Mouse (Mus musculus): ENCODE data around the gene Olfr24. TPM values are rescaled to one million over a fixed set of nuclear protein-coding genes. Genes with fewer than 3 reads are reported as not detected.
"Not testable (repeated sequence)": the region's sequence is repeated elsewhere in the genome, so short reads cannot be mapped to it uniquely, and the experiment has no call there.

Olfr24 gene
- not detected in 2 replicates for polyA plus RNA-seq (2015; fragmentation: Nextera tagmentation; extraction: Ambion mirVana)

DNA sequence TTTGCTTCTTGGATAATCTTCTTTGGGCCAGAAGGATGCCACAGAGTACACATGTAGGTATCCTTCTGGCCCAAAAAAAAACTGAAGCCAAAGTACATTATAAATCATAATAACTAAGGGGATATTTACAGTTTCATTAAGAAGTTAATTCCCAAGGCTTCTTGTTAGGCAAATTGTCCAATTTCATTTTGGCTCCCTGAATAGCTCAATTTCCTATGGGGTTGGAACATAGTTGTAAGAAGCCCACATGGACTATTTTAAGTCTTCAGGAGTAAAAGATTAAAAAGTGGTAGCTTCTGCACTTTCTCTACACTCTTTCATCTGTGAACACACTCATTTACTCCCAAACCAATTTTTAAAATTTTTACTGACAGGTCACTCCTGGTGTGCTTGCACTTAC, at the start of gene Olfr24:
Olfr24 (minus strand) TSS at position 101 of the 400 bp plus-strand sequence.
- no peak for ATAC-seq
- Histone ChIP-seq H3K9ac (ENCODE audit: low read depth, low read length) (no peak within 1 kb of the TSS), H3K4me2 (ENCODE audit: low read depth, low read length) (no peak within 1 kb of the TSS), H3K36me3 (ENCODE audit: control insufficient read depth, insufficient read depth, low read length) (no peaks in the 10 kb centered on the region), H3K27me3 (replicated peaks; ENCODE audit: control insufficient read depth, insufficient read depth, low read length) (no peaks in the 10 kb centered on the region), H3K27ac (ENCODE audit: low read length) (no peak within 1 kb of the TSS), H3K4me3 (ENCODE audit: low read length) (no peak within 1 kb of the TSS), H3K4me1 (ENCODE audit: control insufficient read depth, insufficient read depth, low read length) (no peaks in the 10 kb centered on the region), H3K9me3 (ENCODE audit: control insufficient read depth, low read length) (no peaks in the 10 kb centered on the region)

GRCm38 (mm10) chr9:18785316-18785715, 21.5 kb upstream of the Olfr24 start:
- ATAC-seq = no peak
- no peak overlapping the region for H3K9ac ChIP-seq (ENCODE audit: low read depth, low read length)
- no peaks in the 10 kb centered on the region for H3K36me3 ChIP-seq (ENCODE audit: control insufficient read depth, insufficient read depth, low read length)
- no peaks in the 10 kb centered on the region for H3K9me3 ChIP-seq (ENCODE audit: control insufficient read depth, low read length)
- H3K27ac ChIP-seq (ENCODE audit: low read length) = no peak overlapping the region
- H3K4me2 ChIP-seq (ENCODE audit: low read depth, low read length) = no peak overlapping the region
- H3K27me3 ChIP-seq (replicated peaks; ENCODE audit: control insufficient read depth, insufficient read depth, low read length) = no peaks in the 10 kb centered on the region
- WGBS = 49% methylated on average over 7 of the region's 7 CpGs
- no peak overlapping the region for H3K4me3 ChIP-seq (ENCODE audit: low read length)
- H3K4me1 ChIP-seq (ENCODE audit: control insufficient read depth, insufficient read depth, low read length) = no peaks in the 10 kb centered on the region

DNA sequence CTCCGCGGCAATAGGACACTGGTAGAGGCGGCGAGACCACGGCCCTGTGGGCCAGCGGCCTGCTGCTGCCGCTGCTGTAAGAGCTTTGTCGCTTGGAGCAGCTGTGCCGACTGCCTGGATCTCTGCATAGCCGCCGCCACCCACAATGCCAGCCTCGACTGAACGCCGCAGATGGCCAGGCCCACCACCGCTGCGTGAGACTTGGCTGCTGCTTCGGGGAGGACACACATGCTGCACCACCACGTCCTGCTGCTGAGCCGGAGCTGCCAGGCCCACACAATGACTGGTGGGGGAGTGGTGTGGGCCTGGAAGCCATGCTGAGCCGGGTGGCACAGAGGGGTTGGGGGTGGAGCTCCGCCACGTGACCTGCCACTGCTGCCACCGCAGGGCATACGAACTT, 15.7 kb upstream of the Olfr24 start:
- Histone ChIP-seq H3K4me3 (ENCODE audit: low read length) (no peak overlapping the region), H3K36me3 (ENCODE audit: control insufficient read depth, insufficient read depth, low read length) (no peaks in the 10 kb centered on the region), H3K9me3 (ENCODE audit: control insufficient read depth, low read length) (no peaks in the 10 kb centered on the region), H3K27me3 (replicated peaks; ENCODE audit: control insufficient read depth, insufficient read depth, low read length) (no peaks in the 10 kb centered on the region), H3K4me2 (ENCODE audit: low read depth, low read length) (no peak overlapping the region), H3K4me1 (ENCODE audit: control insufficient read depth, insufficient read depth, low read length) (no peaks in the 10 kb centered on the region), H3K27ac (ENCODE audit: low read length) (no peak overlapping the region), H3K9ac (ENCODE audit: low read depth, low read length) (no peak overlapping the region)
- ATAC-seq = no peak
- 68% methylated on average over 24 of the region's 24 CpGs for WGBS

- Histone ChIP-seq H3K4me3 (ENCODE audit: low read length) (no peak overlapping the region), H3K27me3 (replicated peaks; ENCODE audit: control insufficient read depth, insufficient read depth, low read length) (no peaks in the 10 kb centered on the region), H3K4me2 (ENCODE audit: low read depth, low read length) (no peak overlapping the region), H3K4me1 (ENCODE audit: control insufficient read depth, insufficient read depth, low read length) (no peaks in the 10 kb centered on the region), H3K27ac (ENCODE audit: low read length) (no peak overlapping the region), H3K9me3 (ENCODE audit: control insufficient read depth, low read length) (no peaks in the 10 kb centered on the region), H3K36me3 (ENCODE audit: control insufficient read depth, insufficient read depth, low read length) (no peaks in the 10 kb centered on the region), H3K9ac (ENCODE audit: low read depth, low read length) (no peak overlapping the region)
- 61% methylated on average over 1 of the region's 1 CpGs for WGBS
- ATAC-seq = no peak
Observed at GRCm38 (mm10) chr9:18778981-18779380, 15.2 kb upstream of the Olfr24 start.

DNA sequence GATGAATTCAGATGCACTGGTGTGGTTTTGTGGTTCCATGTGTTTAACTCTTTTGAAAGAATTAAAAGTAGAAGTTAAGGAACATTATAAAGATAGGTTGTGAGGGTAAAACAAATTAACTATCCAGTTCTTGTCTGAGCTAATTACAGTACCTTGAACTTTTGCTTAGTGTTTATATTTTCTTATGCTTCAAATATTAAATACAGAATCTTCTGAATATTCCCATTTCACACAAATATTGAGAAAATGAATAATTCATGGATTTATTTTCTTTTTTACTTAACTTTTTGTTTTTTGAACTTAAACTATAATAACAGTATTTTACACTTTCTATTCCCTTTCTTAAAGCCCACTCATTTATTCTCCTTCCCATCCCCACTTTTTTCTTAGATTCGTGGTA, 8.2 kb downstream of the Olfr24 start:
- Histone ChIP-seq H3K4me2 (ENCODE audit: low read depth, low read length) (no peak overlapping the region), H3K27me3 (replicated peaks; ENCODE audit: control insufficient read depth, insufficient read depth, low read length) (no peaks in the 10 kb centered on the region), H3K9ac (ENCODE audit: low read depth, low read length) (no peak overlapping the region), H3K4me1 (ENCODE audit: control insufficient read depth, insufficient read depth, low read length) (no peaks in the 10 kb centered on the region), H3K9me3 (ENCODE audit: control insufficient read depth, low read length) (no peaks in the 10 kb centered on the region), H3K36me3 (ENCODE audit: control insufficient read depth, insufficient read depth, low read length) (no peaks in the 10 kb centered on the region), H3K27ac (ENCODE audit: low read length) (no peak overlapping the region), H3K4me3 (ENCODE audit: low read length) (no peak overlapping the region)
- ATAC-seq = no peak
- WGBS = 67% methylated on average over 1 of the region's 1 CpGs

DNA sequence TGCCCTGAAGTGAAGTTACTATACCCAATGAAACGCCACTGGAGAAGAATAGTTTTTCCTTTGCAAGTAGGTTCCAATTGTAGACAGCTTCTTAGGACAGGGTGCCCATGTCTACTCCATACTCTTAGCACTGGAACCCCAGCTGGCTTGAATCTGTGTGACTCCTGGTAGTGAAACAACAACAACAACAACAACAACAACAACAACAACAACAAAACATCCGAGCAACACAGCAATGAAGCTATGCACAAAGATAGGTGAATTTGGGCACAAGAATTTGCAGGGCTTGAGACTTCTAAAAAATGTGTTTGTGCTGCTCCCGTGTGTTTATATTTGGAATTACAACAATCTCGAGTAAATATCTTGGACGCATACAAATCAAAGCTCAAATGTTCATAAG, 19.2 kb downstream of the Olfr24 start:
- Histone ChIP-seq H3K27me3 (replicated peaks; ENCODE audit: control insufficient read depth, insufficient read depth, low read length) (no peaks in the 10 kb centered on the region), H3K4me1 (ENCODE audit: control insufficient read depth, insufficient read depth, low read length) (no peaks in the 10 kb centered on the region), H3K9me3 (ENCODE audit: control insufficient read depth, low read length) (no peaks in the 10 kb centered on the region), H3K27ac (ENCODE audit: low read length) (no peak overlapping the region), H3K9ac (ENCODE audit: low read depth, low read length) (no peak overlapping the region), H3K36me3 (ENCODE audit: control insufficient read depth, insufficient read depth, low read length) (no peaks in the 10 kb centered on the region), H3K4me3 (ENCODE audit: low read length) (no peak overlapping the region), H3K4me2 (ENCODE audit: low read depth, low read length) (no peak overlapping the region)
- 23% methylated on average over 5 of the region's 5 CpGs for WGBS
- ATAC-seq = peak; percentile 18; the same call in 1 of the 2 replicates

GRCm38 (mm10) chr9:18734177-18734576, 29.6 kb downstream of the Olfr24 start:
- H3K4me1 ChIP-seq (ENCODE audit: control insufficient read depth, insufficient read depth, low read length); H3K4me2 ChIP-seq (ENCODE audit: low read depth, low read length); H3K4me3 ChIP-seq (ENCODE audit: low read length); H3K9me3 ChIP-seq (ENCODE audit: control insufficient read depth, low read length); H3K27ac ChIP-seq (ENCODE audit: low read length); H3K27me3 ChIP-seq (replicated peaks; ENCODE audit: control insufficient read depth, insufficient read depth, low read length); ATAC-seq; H3K9ac ChIP-seq (ENCODE audit: low read depth, low read length); H3K36me3 ChIP-seq (ENCODE audit: control insufficient read depth, insufficient read depth, low read length): not testable (repeated sequence)
- 75% methylated on average over 2 of the region's 2 CpGs for WGBS

- 28% methylated on average over 4 of the region's 4 CpGs for WGBS
- no peak overlapping the region for H3K4me2 ChIP-seq (ENCODE audit: low read depth, low read length)
Observed at GRCm38 (mm10) chr9:18722712-18723099, 41.1 kb downstream of the Olfr24 start.

GRCm38 (mm10) chr9:18721931-18722711, 41.7 kb downstream of the Olfr24 start:
- peak; percentile 82 for ATAC-seq
- no peaks in the 10 kb centered on the region for H3K27me3 ChIP-seq (replicated peaks; ENCODE audit: control insufficient read depth, insufficient read depth, low read length)

More at GRCm38 (mm10) chr9:18722712-18723099, 41.1 kb downstream of the Olfr24 start:
- ATAC-seq = no peak
- no peak overlapping the region for H3K9ac ChIP-seq (ENCODE audit: low read depth, low read length)
- no peaks in the 10 kb centered on the region for H3K36me3 ChIP-seq (ENCODE audit: control insufficient read depth, insufficient read depth, low read length)
- no peak overlapping the region for H3K27ac ChIP-seq (ENCODE audit: low read length)
- H3K4me3 ChIP-seq (ENCODE audit: low read length) = no peak overlapping the region
- no peaks in the 10 kb centered on the region for H3K9me3 ChIP-seq (ENCODE audit: control insufficient read depth, low read length)
- H3K27me3 ChIP-seq (replicated peaks; ENCODE audit: control insufficient read depth, insufficient read depth, low read length) = no peaks in the 10 kb centered on the region
- no peaks in the 10 kb centered on the region; the same call in 1 of the 2 replicates for H3K4me1 ChIP-seq (ENCODE audit: control insufficient read depth, insufficient read depth, low read length)

More at GRCm38 (mm10) chr9:18721931-18722711, 41.7 kb downstream of the Olfr24 start:
- H3K4me3 ChIP-seq (ENCODE audit: low read length) = no peak overlapping the region
- no peak overlapping the region for H3K4me2 ChIP-seq (ENCODE audit: low read depth, low read length)
- H3K36me3 ChIP-seq (ENCODE audit: control insufficient read depth, insufficient read depth, low read length) = no peaks in the 10 kb centered on the region
- no peaks in the 10 kb centered on the region; the same call in 1 of the 2 replicates for H3K4me1 ChIP-seq (ENCODE audit: control insufficient read depth, insufficient read depth, low read length)
- 0 out of 2 replicates have a peak overlapping the region, but pooled peaks have one; percentile 10 for H3K27ac ChIP-seq (ENCODE audit: low read length)
- WGBS = 17% methylated on average over 6 of the region's 6 CpGs
- no peak overlapping the region for H3K9ac ChIP-seq (ENCODE audit: low read depth, low read length)
- H3K9me3 ChIP-seq (ENCODE audit: control insufficient read depth, low read length) = no peaks in the 10 kb centered on the region

All from intestine, embryonic 16.5 days (tissue).